Mouse (Mus musculus) urinary bladder, postnatal 25 days (tissue): ENCODE data around the gene Gsdme.
A peak's percentile ranks its signal among the peaks of the same experiment; 100 is the strongest.

Experiments used
- DNase-seq: peaks from one replicate; pipeline ENCODE4 v3.0.0; 2022; ENCODE audit warnings: low spot score

Gsdme gene

GRCm38 (mm10) chr6:50244967-50245366 is 18.7 kb downstream of the Gsdme start:
- no peak for DNase-seq

GRCm38 (mm10) chr6:50244126-50244525 is 19.5 kb downstream of the Gsdme start:
- no peak for DNase-seq

- DNase-seq = no peak
These were observed 23.2 kb downstream of the Gsdme start for GRCm38 (mm10) chr6:50240437-50240836.

GRCm38 (mm10) chr6:50239902-50240301 is 23.8 kb downstream of the Gsdme start:
- no peak for DNase-seq

GRCm38 (mm10) chr6:50237963-50238362 is 25.7 kb downstream of the Gsdme start:
- no peak for DNase-seq

GRCm38 (mm10) chr6:50232984-50233383 is 30.7 kb downstream of the Gsdme start:
- DNase-seq = no peak

- DNase-seq = no peak
These were observed 32.4 kb downstream of the Gsdme start for GRCm38 (mm10) chr6:50231288-50231687.

- DNase-seq = no peak
These were observed 35.5 kb downstream of the Gsdme start for GRCm38 (mm10) chr6:50228180-50228579.

- no peak for DNase-seq
These were observed 38.4 kb downstream of the Gsdme start for GRCm38 (mm10) chr6:50225232-50225631.

- DNase-seq = no peak
These were observed 40.1 kb downstream of the Gsdme start for GRCm38 (mm10) chr6:50223606-50224005.

- no peak for DNase-seq
These were observed 40.7 kb downstream of the Gsdme start for GRCm38 (mm10) chr6:50222986-50223385.

GRCm38 (mm10) chr6:50222351-50222750 is 41.3 kb downstream of the Gsdme start:
- DNase-seq = no peak

- DNase-seq = peak; percentile 36
These were observed 42.8 kb downstream of the Gsdme start for GRCm38 (mm10) chr6:50220863-50221262.

GRCm38 (mm10) chr6:50219066-50219465 is 44.6 kb downstream of the Gsdme start:
- no peak for DNase-seq

GRCm38 (mm10) chr6:50218628-50219027 is 45.0 kb downstream of the Gsdme start:
- no peak for DNase-seq

GRCm38 (mm10) chr6:50215986-50216385 is 47.7 kb downstream of the Gsdme start:
- no peak for DNase-seq

GRCm38 (mm10) chr6:50215373-50215745 is 48.3 kb downstream of the Gsdme start:
- DNase-seq = no peak

- DNase-seq = no peak
These were observed 48.8 kb downstream of the Gsdme start for GRCm38 (mm10) chr6:50214711-50215372.

- DNase-seq = no peak
These were observed 58.6 kb downstream of the Gsdme start for GRCm38 (mm10) chr6:50205093-50205492.

- no peak for DNase-seq
These were observed 59.3 kb downstream of the Gsdme start for GRCm38 (mm10) chr6:50204356-50204755.

- DNase-seq = no peak
These were observed 69.8 kb downstream of the Gsdme start for GRCm38 (mm10) chr6:50193851-50194250.

GRCm38 (mm10) chr6:50192822-50193221 is 70.8 kb downstream of the Gsdme start:
- no peak for DNase-seq

GRCm38 (mm10) chr6:50192169-50192568 is 71.5 kb downstream of the Gsdme start:
- no peak for DNase-seq

- DNase-seq = no peak
These were observed 72.1 kb downstream of the Gsdme start for GRCm38 (mm10) chr6:50191605-50192004.
